Mouse (Mus musculus): ENCODE data around the gene Car2. TPM values are rescaled to one million over a fixed set of nuclear protein-coding genes. Genes with fewer than 3 reads are reported as not detected.

Gene Car2
- 16.5 and 19.4 TPM in 2 replicates for polyA plus RNA-seq (2012; rRNA removed; ENCODE audit: low replicate concordance)

GRCm38 (mm10) chr3:14886102-14887098 is at the start of gene Car2:
Gene Car2 (plus strand): TSS chr3:14886273.

GRCm38 (mm10) chr3:14863022-14863711 is 22.9 kb upstream of the Car2 start, which contains the start of gene Car3:
Gene Car3 (plus strand): TSS chr3:14863512.

Other genes with a start within 250 kb of the Car2 start
- gene Car13, start 244.5 kb upstream of the Car2 start, polyA plus RNA-seq (2012; rRNA removed; ENCODE audit: low replicate concordance), result 4.4 and 12.7 TPM in 2 replicates
- gene Car1, start 77.9 kb upstream of the Car2 start, polyA plus RNA-seq (2012; rRNA removed; ENCODE audit: low replicate concordance), result 0.65 and 1.7 TPM in 2 replicates
- 9,603 and 10,189 TPM in 2 replicates for gene Car3, start 22.8 kb upstream of the Car2 start, polyA plus RNA-seq (2012; rRNA removed; ENCODE audit: low replicate concordance)

Measured in mammary gland, adult 2 months (tissue).